Mouse (Mus musculus) brain, embryonic 14.5 days (tissue): ENCODE measurements around the gene Cnfn.

ENCODE experiments used
- CTCF ChIP-seq: fragments of 200-500 bp; IDR thresholded peaks from 2 replicates; pipeline ENCODE4 v1.5.1; 2012; ENCODE audit warnings: inconsistent platforms, mild to moderate bottlenecking, moderate library complexity, borderline replicate concordance; ENCODE audit not compliant: insufficient read depth, insufficient read length; ENCODE audit errors: extremely low read depth
- POLR2A ChIP-seq: fragments of 200-500 bp; IDR thresholded peaks from 2 replicates; pipeline ENCODE4 v1.6.1; 2012; ENCODE audit warnings: mild to moderate bottlenecking, inconsistent platforms, borderline replicate concordance; ENCODE audit not compliant: poor library complexity, insufficient read depth, insufficient read length, severe bottlenecking; ENCODE audit errors: extremely low read depth

DNA sequence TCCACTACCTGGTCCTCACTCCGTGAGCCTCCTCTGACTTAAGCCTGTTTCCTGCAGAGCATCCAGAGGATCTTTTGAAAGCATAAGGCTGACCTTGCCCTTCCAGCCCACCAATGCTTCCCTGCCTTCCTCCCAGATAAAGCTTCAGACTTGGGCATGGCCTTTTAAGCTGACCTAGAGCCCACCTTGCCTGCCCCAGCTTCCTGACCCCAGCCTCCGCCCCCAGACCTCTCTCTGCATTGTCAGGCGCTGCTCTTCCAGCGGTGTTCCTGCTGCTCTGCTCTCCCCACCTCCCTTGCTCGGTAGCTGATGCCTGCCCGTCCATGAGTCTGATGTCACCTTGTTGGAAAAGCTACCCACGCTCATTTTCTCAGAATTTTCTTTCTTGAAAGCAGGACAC lies 23.3 kb upstream of the Cnfn start:
- TF ChIP-seq CTCF (no peak), POLR2A (no peak)
